Mouse (Mus musculus) adrenal gland (tissue): ENCODE data around the gene Sh2b1.

Experiments used
- intact Hi-C: fragments of 180-260 bp; cut with DNase I; formaldehyde crosslinking; loops from one replicate; pipeline ENCODE4 v1.15.1; 2025

Gene Sh2b1

GRCm38 (mm10) chr7:126428154-126428553 is 47.1 kb downstream of the Sh2b1 start:
- intact Hi-C loops: no loop called here

GRCm38 (mm10) chr7:126427323-126427860 is 47.8 kb downstream of the Sh2b1 start:
- intact Hi-C loops: no loop called here

GRCm38 (mm10) chr7:126424161-126424560 is 51.1 kb downstream of the Sh2b1 start:
- intact Hi-C loops: no loop called here

GRCm38 (mm10) chr7:126421756-126422155 is 53.5 kb downstream of the Sh2b1 start:
- intact Hi-C loops: no loop called here

GRCm38 (mm10) chr7:126418496-126418895 is 56.7 kb downstream of the Sh2b1 start:
- intact Hi-C loops: no loop called here

GRCm38 (mm10) chr7:126417606-126418005 is 57.6 kb downstream of the Sh2b1 start:
- intact Hi-C loops: no loop called here

- intact Hi-C loops: no loop called here
Measured at GRCm38 (mm10) chr7:126417045-126417444, 58.2 kb downstream of the Sh2b1 start.
